Mouse (Mus musculus): ENCODE measurements at regions not wholly inside any gene's neighbourhood (a gene's known extent, or its start where the extent isn't known, plus 50 kb on each side); places are given as distances from the start of the nearest gene placed in this dataset.

DNA sequence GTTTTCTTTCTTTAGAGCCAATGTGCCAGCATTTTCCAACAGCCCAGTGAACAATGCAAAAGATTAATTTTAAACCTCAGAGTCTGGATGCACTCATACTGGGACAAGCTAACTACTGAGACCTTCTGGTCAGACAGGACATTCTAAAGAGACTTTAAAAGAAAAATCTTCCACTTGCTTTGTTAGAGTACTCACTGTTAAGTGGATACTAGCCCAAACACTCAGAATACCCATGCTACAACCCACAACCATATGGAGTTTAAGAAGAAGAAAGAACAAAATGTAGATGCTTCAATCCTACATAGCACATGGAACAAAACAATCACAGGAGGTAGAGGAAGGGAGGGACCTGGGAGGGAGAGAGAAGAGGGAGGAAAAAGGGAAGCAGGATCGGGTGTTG lies 167.3 kb upstream of the Slc35b3 start:
- TF ChIP-seq POLR2A (IDR thresholded peaks at IDR 0.05; ENCODE audit: control insufficient read depth, low read depth, low read length) (no peak), CTCF (IDR thresholded peaks at IDR 0.05; ENCODE audit: control insufficient read depth, insufficient read depth, insufficient replicate concordance, low read depth, low read length) (no peak)

Data from testis, adult 2 months (tissue).